Mouse (Mus musculus): ENCODE measurements at regions not wholly inside any gene's neighbourhood (a gene's known extent, or its start where the extent isn't known, plus 50 kb on each side); places are given as distances from the start of the nearest gene placed in this dataset.

GRCm38 (mm10) chr1:164637901-164638462 is 158.5 kb upstream of the Dpt start:
- no peak for DNase-seq (ENCODE audit: extremely low spot score in 1 of 2, low spot score in 1 of 2)

DNA sequence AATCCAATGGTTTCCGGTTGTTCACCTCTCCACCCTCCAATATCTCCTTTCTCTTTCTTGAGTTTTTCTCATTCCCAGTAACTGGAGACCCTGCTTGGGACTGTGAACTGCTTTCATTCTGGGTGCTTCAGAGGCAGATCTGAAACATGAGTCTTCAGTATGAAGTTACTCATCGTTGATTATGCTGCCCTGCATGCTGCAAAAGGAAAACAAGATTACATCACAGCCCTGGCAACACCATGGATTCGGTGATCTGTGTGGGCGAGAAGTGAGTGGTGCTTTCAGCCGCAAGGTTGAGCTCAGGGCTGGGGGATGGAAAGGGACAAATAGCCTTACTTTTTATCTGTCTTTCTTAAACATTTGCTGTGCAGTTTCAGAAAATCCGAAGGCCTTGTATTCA is 164.8 kb upstream of the Dpt start:
- DNase-seq (ENCODE audit: extremely low spot score in 1 of 2, low spot score in 1 of 2): peak in 1 of 2 experiments; percentile 61

DNA sequence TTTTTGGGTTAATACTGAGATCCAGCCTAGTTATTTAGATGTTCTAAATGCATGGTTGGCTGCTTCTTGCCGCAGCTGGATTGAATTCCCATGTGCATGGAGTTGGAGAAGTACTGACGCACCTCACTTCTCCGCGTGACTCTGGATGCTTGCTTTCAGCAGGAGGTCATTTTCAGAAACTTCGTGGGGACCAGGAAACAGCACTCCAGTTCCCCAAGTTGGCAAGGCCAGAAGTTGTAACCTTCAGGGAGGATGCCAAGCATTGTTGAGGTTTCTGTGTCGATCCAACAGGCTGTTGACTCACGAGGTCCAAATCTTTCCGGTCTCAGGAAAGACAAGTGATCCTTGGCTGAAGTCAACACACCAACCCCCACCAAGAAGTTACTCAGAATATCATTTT is 167.6 kb upstream of the Dpt start:
- no peak for DNase-seq (ENCODE audit: extremely low spot score in 1 of 2, low spot score in 1 of 2)

- no peak for DNase-seq (ENCODE audit: extremely low spot score in 1 of 2, low spot score in 1 of 2)
These were observed 164.8 kb upstream of the Atp1b1 start for GRCm38 (mm10) chr1:164622946-164623345.

DNA sequence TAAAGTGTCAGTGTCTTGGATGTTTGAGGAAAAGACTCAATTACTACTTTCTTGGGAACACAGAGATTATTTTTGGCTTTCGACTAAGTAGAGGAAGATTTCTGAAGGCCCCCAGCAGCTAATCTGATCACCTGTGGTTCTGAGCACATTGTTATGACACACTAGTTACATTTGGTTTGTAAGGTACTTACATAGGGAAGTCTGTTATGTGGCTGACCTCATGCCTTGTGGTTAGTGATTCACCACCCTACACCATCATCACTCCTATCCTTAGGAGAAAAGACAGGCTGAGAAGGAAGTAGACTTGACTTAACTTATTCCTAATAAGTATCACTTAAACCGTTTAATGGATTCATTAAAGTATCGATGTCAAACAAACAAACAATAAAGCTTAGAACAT is 164.3 kb upstream of the Atp1b1 start:
- DNase-seq (ENCODE audit: extremely low spot score in 1 of 2, low spot score in 1 of 2): no peak

DNA sequence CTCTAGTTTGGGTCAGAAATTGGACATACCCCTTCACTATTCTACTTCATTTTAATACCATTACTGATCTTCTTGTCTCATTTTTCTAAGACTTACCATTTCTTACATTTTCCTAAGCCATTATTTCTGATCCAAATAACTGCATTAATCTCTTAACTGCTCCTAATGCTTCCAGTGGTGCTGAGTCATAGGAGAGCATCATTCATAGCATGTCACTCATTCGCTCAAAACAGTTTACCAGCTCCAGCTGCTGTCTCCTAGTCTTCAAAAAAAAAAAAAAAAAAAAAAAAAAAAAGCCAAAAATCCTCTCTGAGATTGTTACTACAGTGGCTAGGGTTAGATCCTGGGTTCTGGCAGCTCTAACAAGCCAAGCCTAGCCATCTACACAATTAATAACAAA is 162.0 kb upstream of the Atp1b1 start:
- no peak for DNase-seq (ENCODE audit: extremely low spot score in 1 of 2, low spot score in 1 of 2)

DNA sequence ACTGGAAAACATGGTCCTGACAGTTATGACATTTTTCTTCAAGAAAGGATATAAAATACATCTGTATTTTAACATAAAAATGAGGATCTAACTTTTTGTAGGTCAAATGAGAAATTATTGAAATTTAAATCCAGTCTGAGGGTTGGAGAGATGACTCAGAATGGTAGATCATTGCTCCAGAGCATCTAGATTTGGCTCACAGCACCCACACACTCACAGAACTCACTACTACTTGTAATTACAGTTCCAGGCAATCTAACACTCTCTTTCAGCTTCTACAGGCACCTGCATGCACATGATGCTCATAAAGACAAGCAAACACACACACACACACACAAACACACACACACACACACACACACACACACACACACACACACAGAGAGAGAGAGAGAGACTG is 159.7 kb upstream of the Atp1b1 start:
- peak; percentile 28 to 55 for DNase-seq (ENCODE audit: extremely low spot score in 1 of 2, low spot score in 1 of 2)

DNA sequence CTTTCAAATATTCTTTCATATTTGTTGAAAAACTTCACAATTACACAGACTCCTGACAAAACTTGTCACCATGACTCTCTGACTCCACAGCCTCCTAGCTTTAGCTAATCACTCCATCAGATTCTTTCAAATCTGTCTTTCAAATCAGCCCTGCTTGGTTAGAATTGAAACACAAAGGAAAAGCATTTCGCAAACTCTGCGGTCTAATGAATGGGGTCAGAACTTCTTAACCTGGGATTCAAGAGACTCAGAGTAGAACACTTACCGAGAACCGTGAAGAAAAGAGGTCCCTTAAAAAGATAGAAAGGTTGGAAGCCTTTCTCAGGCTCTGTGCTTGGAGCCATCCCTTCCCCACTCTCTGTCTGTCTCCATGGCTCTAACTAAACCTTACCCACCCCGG is 148.9 kb upstream of the Atp1b1 start:
- DNase-seq (ENCODE audit: extremely low spot score in 1 of 2, low spot score in 1 of 2): no peak

- no peak for DNase-seq (ENCODE audit: extremely low spot score in 1 of 2, low spot score in 1 of 2)
These were observed 148.1 kb upstream of the Atp1b1 start for GRCm38 (mm10) chr1:164606141-164606754.

DNA sequence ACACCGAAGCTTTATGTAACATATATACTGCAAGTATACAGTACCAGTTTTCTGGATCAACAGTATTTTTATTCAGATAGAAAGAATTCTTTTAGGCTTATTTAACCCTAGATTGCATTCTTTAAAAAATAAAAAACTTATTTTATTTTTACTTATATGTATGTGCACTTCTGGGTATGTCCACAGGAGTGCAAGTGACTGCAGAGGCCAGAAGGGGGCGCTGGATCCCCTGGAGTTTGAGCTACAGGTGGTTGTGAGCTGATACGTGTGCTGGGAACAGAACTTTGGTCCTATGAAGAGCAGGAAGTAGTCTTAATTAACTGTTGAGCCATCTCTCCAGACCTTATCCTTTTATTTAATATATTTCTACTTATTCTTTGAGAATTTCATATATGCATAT is 145.3 kb upstream of the Atp1b1 start:
- no peak for DNase-seq (ENCODE audit: extremely low spot score in 1 of 2, low spot score in 1 of 2)

DNA sequence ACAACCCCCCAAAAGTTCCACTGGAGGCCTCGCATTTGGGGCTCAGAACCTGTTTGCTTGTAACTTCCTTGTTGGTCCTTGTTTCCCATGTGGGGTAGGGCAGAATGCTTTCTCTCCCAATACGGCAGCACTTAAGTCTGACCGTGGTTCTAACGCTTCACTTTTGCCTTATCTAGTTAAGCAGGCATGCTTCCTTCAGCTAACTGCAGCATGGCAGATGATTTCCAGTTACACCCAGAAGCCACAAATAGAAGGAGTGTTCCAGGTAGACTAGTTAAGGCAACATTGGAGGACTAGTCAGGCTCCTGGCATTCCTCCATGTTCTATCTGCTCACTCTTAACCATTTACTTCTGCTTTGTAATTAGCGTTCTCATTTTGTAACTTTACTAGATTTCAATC is 144.4 kb upstream of the Atp1b1 start:
- no peak for DNase-seq (ENCODE audit: extremely low spot score in 1 of 2, low spot score in 1 of 2)

- peak; percentile 29 to 53 for DNase-seq (ENCODE audit: extremely low spot score in 1 of 2, low spot score in 1 of 2)
These were observed 132.1 kb upstream of the Atp1b1 start for GRCm38 (mm10) chr1:164590205-164590613.

- DNase-seq (ENCODE audit: extremely low spot score in 1 of 2, low spot score in 1 of 2): peak; percentile 79 to 88
These were observed 128.2 kb upstream of the Atp1b1 start for GRCm38 (mm10) chr1:164586066-164586989.

DNA sequence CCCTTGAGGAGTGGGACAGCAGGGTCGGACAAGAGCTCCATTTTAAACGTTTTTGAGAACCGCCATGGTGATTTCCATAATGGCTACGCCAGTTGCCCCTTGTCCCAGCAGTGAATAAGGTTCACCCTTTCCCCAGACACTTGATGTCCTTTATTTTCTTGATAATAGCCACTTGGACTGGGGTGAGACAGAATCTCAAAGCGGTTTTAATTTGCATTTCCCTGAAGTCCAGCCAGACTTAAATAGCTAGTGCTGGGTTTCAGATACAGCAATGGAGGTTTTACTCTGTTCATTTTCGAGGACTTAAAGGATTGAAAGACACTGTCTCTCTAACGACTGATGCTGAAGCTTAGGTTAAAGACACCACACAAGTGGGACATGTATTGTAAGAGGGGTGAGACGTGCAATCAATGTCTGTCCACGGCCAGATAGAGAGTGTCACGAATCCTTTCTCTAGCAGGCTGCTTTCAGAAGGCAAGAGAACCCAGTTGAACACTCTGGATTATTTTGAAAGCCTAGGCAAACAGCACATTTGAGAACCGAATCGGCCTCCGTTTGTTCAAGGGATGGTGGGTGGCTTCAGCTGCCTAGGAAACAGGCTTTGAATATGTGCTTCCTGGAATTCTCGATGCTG is 118.8 kb upstream of the Atp1b1 start:
- DNase-seq (ENCODE audit: extremely low spot score in 1 of 2, low spot score in 1 of 2): peak; percentile 70 to 81

DNA sequence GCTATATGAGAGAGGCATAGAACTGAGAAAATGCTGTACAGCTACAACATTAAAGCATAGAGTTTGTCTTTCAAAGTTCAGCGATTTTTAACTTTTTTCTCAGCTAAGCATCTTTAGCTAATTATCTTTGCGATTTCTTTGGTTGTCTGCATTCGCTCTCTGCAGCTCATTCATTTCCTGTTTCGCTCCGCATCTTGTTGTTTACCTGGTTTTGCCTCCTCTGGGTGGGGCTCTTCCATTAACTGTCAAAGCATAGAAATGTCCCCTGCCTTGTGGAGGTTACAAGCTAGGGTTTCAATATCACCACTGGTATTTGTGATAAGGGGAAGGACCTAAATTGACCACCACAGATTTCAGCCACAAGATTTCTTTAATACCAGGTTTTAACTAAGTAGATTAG is 115.5 kb upstream of the Atp1b1 start:
- DNase-seq (ENCODE audit: extremely low spot score in 1 of 2, low spot score in 1 of 2): no peak

DNA sequence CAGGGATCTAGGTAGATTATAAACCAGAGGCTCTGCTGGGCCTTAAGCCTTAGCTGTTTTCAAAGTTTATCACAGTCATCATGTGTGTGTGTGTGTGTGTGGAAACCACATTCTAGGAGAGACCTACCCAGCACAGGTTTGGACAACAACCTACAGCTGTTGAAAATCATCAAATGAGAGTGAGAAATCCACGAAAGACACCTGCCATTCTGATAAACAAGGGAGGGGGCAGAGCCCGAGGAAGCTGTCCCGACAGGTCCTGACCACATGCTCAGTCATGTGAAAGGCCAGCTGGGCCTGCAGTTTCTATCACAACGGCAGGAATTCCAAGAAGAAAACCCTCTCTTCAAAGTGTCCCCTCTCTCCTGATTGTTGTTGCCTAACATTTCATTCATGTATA is 114.0 kb upstream of the Atp1b1 start:
- no peak for DNase-seq (ENCODE audit: extremely low spot score in 1 of 2, low spot score in 1 of 2)

DNA sequence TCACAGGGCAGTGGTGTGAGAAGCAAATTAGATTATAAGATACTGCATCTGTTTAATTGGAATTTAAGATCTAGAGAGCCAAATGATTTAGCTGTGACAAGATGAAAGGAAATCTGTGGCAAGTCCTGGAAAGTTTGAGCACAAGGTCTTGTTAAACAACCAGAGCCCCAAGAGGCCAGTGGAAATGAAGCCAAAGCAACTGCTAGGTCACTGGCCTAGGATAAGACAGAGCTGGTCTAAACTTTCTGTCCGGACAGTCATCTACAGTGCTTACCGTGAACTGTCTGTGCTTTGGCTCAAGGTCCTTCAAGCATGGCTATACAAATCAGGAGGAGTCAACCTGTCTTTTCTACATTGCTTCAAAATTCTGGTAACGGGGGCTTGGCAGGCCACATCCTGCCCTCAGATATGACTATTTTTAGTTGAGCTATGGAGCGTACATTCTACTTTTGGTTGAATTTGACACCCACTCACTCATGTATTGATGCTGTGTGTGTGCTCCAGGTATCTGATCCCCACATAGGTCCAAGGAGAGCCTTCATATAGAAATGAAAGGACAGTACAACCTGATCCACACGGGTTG is 113.4 kb upstream of the Atp1b1 start:
- DNase-seq (ENCODE audit: extremely low spot score in 1 of 2, low spot score in 1 of 2): no peak

- no peak for DNase-seq (ENCODE audit: extremely low spot score in 1 of 2, low spot score in 1 of 2)
These were observed 106.7 kb upstream of the Atp1b1 start for GRCm38 (mm10) chr1:164564847-164565246.

GRCm38 (mm10) chr1:164559546-164560228 is 101.5 kb upstream of the Atp1b1 start:
- no peak for DNase-seq (ENCODE audit: extremely low spot score in 1 of 2, low spot score in 1 of 2)

DNA sequence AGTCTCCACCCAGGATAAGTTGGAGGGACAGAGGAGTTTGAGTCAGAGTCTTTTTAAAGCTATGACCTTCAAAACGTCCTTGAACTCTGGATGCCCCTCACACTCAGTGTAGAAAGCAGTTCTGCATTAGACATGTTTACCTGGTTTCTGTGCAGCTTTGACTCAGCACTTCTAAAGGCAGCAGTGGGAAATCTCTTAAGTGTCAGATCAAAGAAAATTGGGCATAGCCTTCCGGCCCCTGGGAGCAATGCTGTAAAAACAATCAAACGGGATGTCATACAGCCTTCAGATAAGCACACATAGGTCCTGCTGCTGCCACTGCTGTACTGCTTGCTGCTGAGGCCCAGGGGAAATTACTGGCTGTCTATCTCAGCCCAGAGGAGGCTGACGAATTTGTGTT is 94.5 kb upstream of the Atp1b1 start:
- DNase-seq (ENCODE audit: extremely low spot score in 1 of 2, low spot score in 1 of 2): no peak
